Mouse (Mus musculus) liver, adult 2 months (tissue): ENCODE data around the gene Ust. TPM values are rescaled to one million over a fixed set of nuclear protein-coding genes. Genes with fewer than 3 reads are reported as not detected.

ENCODE experiments used
- DNase-seq: peaks from one replicate; pipeline ENCODE4 v3.0.0-alpha.2; 2011; ENCODE audit warnings: low read depth, low spot score; ENCODE audit errors: extremely low read depth
- H3K27ac ChIP-seq: fragments of 200-500 bp; replicated peaks from 2 replicates; pipeline ENCODE4 v1.5.1; 2012; ENCODE audit warnings: low read depth, mild to moderate bottlenecking, control low read depth, inconsistent platforms, low read length; ENCODE audit not compliant: insufficient read depth
- H3K27me3 ChIP-seq: fragments of 200-500 bp; 2 replicates; pipeline ENCODE4 v1.6.1; 2012; ENCODE audit warnings: mild to moderate bottlenecking, moderate library complexity, low read length, inconsistent platforms; ENCODE audit not compliant: control insufficient read depth, insufficient read depth
- H3K36me3 ChIP-seq: fragments of 200-500 bp; 2 replicates; pipeline ENCODE4 v1.6.1; 2012; ENCODE audit warnings: low read length, inconsistent platforms; ENCODE audit not compliant: control insufficient read depth, insufficient read depth
- H3K4me1 ChIP-seq: fragments of 200-500 bp; 2 replicates; pipeline ENCODE4 v1.6.1; 2011; ENCODE audit warnings: low read length; ENCODE audit not compliant: control insufficient read depth, insufficient read depth
- H3K4me3 ChIP-seq: fragments of 200-500 bp; 2 replicates; pipeline ENCODE4 v1.5.1; 2011; ENCODE audit warnings: low read depth, mild to moderate bottlenecking, control low read depth, low read length, moderate library complexity; ENCODE audit not compliant: insufficient read depth
- H3K79me2 ChIP-seq: fragments of 200-500 bp; 2 replicates; pipeline ENCODE4 v1.6.1; 2012; ENCODE audit warnings: inconsistent platforms, mild to moderate bottlenecking, low read length, moderate library complexity; ENCODE audit not compliant: control insufficient read depth, insufficient read depth
- H3K9ac ChIP-seq: fragments of 200-500 bp; 2 replicates; pipeline ENCODE4 v1.6.1; 2012; ENCODE audit warnings: low read depth, mild to moderate bottlenecking, control low read depth, inconsistent platforms, low read length
- CTCF ChIP-seq: fragments of 200-500 bp; IDR thresholded peaks from 2 replicates; pipeline ENCODE4 v1.5.1; 2011; ENCODE audit warnings: low read depth, low read length, control low read depth
- POLR2A ChIP-seq: fragments of 200-500 bp; IDR thresholded peaks from 2 replicates; pipeline ENCODE4 v1.6.1; 2011; ENCODE audit warnings: low read length, control low read depth; ENCODE audit not compliant: insufficient read depth; ENCODE audit errors: extremely low read depth
- WGBS: fragments of 180-500 bp; shearing (Covaris S2); methylation state at CpG from one replicate; pipeline ENCODE4 v1.1.7; 2018; 5-methylcytosine and 5-hydroxymethylcytosine counted together
- polyA plus RNA-seq: library from polyadenylated mRNA; depleted of rRNA; stranded (reverse); fragments of >200 nt; gene quantifications from 2 replicates; pipeline ENCODE4 v1.2.3, GENCODE M21; 2012
- total RNA-seq: library from RNA; depleted of rRNA; stranded (reverse); fragments of >200 nt; gene quantifications from 2 replicates; pipeline ENCODE4 v1.2.3, GENCODE M21; 2014

The Ust gene
- total and polyA plus RNA-seq, 2 experiments, result 0.27 to 0.46 TPM

GRCm38 (mm10) chr10:8465216-8465615, 53.4 kb downstream of the Ust start:
- H3K4me1 ChIP-seq, result no peaks in the 10 kb centered on the region
- no peak overlapping the region for H3K4me3 ChIP-seq
- no peak overlapping the region for H3K9ac ChIP-seq
- no peak for DNase-seq
- no peaks in the 10 kb centered on the region for H3K27me3 ChIP-seq
- H3K27ac ChIP-seq, result no peak overlapping the region
- no peaks in the 10 kb centered on the region for H3K36me3 ChIP-seq
- 78% methylated on average over 1 of the region's 1 CpGs for WGBS
- no peaks in the 10 kb centered on the region for H3K79me2 ChIP-seq
- TF ChIP-seq CTCF (no peak), POLR2A (no peak)

- Histone ChIP-seq H3K4me3 (no peak overlapping the region), H3K27ac (no peak overlapping the region), H3K36me3 (no peaks in the 10 kb centered on the region), H3K79me2 (no peaks in the 10 kb centered on the region), H3K27me3 (no peaks in the 10 kb centered on the region), H3K4me1 (no peaks in the 10 kb centered on the region), H3K9ac (no peak overlapping the region)
- no peak for TF ChIP-seq POLR2A
- no peak for TF ChIP-seq CTCF
- DNase-seq, result no peak
- WGBS, result 77% methylated on average over 5 of the region's 5 CpGs
Observed at GRCm38 (mm10) chr10:8461372-8461771, 57.3 kb downstream of the Ust start.

GRCm38 (mm10) chr10:8454711-8455110, 63.9 kb downstream of the Ust start:
- WGBS, result 35% methylated on average over 1 of the region's 1 CpGs
- no peak for DNase-seq
- Histone ChIP-seq H3K36me3 (no peaks in the 10 kb centered on the region), H3K27ac (no peak overlapping the region), H3K27me3 (no peaks in the 10 kb centered on the region), H3K79me2 (no peaks in the 10 kb centered on the region), H3K9ac (no peak overlapping the region), H3K4me3 (no peak overlapping the region), H3K4me1 (no peaks in the 10 kb centered on the region)
- TF ChIP-seq CTCF (no peak), POLR2A (no peak)

- Histone ChIP-seq H3K36me3 (no peaks in the 10 kb centered on the region), H3K79me2 (no peaks in the 10 kb centered on the region), H3K27me3 (no peaks in the 10 kb centered on the region), H3K4me3 (no peak overlapping the region), H3K27ac (no peak overlapping the region), H3K4me1 (no peaks in the 10 kb centered on the region; the same call in 1 of the 2 replicates), H3K9ac (no peak overlapping the region)
- TF ChIP-seq CTCF (no peak), POLR2A (no peak)
- DNase-seq, result peak; percentile 15
- WGBS, result 27% methylated on average over 5 of the region's 5 CpGs
Observed at GRCm38 (mm10) chr10:8447681-8448080, 70.9 kb downstream of the Ust start.

- DNase-seq, result no peak
- H3K79me2 ChIP-seq, result no peaks in the 10 kb centered on the region
- no peaks in the 10 kb centered on the region for H3K27me3 ChIP-seq
- H3K4me1 ChIP-seq, result no peaks in the 10 kb centered on the region; the same call in 1 of the 2 replicates
- H3K27ac ChIP-seq, result no peak overlapping the region
- no peaks in the 10 kb centered on the region for H3K36me3 ChIP-seq
- WGBS, result 52% methylated on average over 4 of the region's 4 CpGs
- no peak overlapping the region for H3K4me3 ChIP-seq
- TF ChIP-seq CTCF (no peak), POLR2A (no peak)
- no peak overlapping the region for H3K9ac ChIP-seq
Observed at GRCm38 (mm10) chr10:8446972-8447371, 71.7 kb downstream of the Ust start.

GRCm38 (mm10) chr10:8444052-8444451, 74.6 kb downstream of the Ust start:
- Histone ChIP-seq H3K4me3 (no peak overlapping the region), H3K27ac (no peak overlapping the region), H3K9ac (no peak overlapping the region), H3K27me3 (no peaks in the 10 kb centered on the region), H3K36me3 (no peaks in the 10 kb centered on the region), H3K79me2 (no peaks in the 10 kb centered on the region), H3K4me1 (no peaks in the 10 kb centered on the region; the same call in 1 of the 2 replicates)
- no peak for DNase-seq
- no peak for TF ChIP-seq CTCF
- TF ChIP-seq POLR2A, result no peak
- 67% methylated on average over 5 of the region's 5 CpGs for WGBS
